Mouse (Mus musculus): ENCODE measurements around the gene Pdzd9.

Gene Pdzd9

DNA sequence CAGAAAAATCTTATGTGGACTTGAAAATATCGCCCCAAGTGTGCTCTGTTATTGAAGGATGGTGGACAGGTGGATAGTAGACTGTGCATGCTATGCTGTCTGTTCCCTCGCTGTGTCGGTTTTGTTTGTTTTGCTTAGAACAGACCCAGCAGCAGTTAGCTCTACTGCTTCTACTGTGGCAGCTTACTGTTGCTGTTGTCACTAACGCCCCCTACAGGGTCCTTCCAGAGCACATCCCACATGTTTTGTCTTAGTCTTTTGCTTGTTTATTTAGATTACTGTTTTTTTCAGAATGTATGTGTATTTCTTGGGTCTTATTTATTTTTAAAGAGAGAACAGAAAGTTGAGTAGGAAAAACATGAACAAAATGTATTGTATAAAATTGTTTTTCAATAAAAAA lies 26.9 kb downstream of the Pdzd9 start:
- ATAC-seq (ENCODE audit: insufficient number of reproducible peaks, low FRiP score, low TSS enrichment) = no peak

GRCm38 (mm10) chr7:120635821-120636220 lies 34.3 kb downstream of the Pdzd9 start:
- no peak for ATAC-seq (ENCODE audit: insufficient number of reproducible peaks, low FRiP score, low TSS enrichment)

DNA sequence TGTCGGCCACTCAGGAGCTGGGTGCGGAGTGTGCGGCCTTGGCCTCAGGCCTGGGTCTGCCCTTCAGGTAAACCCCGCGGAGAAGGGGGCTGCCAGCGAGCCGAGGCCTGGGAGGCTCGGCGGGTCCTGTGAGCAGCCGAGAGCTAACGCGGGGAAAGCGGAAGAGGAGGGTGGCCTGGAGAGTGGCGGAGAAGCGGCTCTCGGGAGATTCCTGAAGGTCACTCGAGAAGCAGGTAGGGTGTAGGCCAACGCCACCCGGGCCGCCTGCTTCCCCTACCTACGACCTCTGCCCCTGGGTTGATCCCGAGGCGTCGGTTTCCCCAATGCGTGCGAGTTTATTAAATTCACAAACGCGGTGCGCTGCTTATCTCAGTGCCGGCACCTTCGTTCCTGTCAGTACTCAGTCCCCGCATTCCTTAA lies 34.8 kb downstream of the Pdzd9 start:
- ATAC-seq (ENCODE audit: insufficient number of reproducible peaks, low FRiP score, low TSS enrichment) = no peak

DNA sequence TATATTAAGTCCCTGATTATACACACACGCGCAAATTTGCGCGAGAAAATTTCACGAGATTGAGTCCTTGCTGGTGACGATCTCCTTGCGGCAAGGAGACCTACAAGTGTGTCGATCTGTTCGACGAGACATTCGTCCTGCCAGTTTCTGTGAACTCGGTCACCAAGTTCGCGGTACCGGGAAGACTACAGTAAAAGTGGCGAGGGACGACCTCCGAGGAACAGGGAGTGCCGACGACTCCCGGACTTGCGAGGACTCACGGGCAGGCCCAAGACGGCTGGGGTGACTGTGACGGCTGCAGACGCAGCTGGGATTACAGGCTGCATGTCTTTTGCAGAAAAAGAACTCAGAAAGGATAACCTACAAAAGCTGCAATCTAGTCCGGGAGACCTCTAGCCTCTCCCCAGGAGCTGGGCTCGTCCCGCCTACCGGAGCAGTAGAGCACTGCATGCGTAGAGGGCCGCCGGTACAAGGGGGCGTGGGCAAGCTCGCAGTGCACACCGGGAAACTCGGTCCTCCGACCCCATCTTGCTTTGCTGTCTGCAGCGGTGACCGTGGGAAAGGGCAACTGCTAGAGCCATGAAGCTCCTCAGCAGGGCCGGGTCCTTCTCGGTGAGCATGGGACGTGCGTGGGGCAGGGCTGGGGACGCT lies 35.3 kb downstream of the Pdzd9 start, which contains the start of gene Uqcrc2:
TSS of gene Uqcrc2 (plus strand) at position 466 of the 651 bp plus-strand sequence.
- peak; percentile 99 for ATAC-seq (ENCODE audit: insufficient number of reproducible peaks, low FRiP score, low TSS enrichment)

DNA sequence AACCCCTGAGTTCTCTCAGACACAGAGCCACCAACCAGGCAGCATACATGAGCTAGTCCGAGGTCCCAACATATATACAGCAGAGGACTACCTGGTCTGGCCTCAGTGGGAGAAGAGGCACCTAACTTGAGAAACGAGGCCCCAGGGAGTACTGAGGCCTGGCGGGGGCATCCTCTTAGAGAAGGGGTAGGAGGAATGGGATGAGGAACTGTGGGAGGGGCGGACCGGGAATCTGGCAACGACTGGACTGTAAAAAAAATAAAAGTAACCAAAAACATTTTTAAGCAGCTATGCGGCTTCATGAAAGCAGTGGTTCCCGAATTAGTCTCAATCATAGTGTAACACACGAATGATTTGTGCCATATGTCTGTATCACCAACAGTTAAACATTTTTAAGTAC lies 35.8 kb downstream of the Pdzd9 start:
- no peak for ATAC-seq (ENCODE audit: insufficient number of reproducible peaks, low FRiP score, low TSS enrichment)

- no peak for ATAC-seq (ENCODE audit: insufficient number of reproducible peaks, low FRiP score, low TSS enrichment)
These were observed 37.6 kb downstream of the Pdzd9 start for GRCm38 (mm10) chr7:120632518-120632917.

DNA sequence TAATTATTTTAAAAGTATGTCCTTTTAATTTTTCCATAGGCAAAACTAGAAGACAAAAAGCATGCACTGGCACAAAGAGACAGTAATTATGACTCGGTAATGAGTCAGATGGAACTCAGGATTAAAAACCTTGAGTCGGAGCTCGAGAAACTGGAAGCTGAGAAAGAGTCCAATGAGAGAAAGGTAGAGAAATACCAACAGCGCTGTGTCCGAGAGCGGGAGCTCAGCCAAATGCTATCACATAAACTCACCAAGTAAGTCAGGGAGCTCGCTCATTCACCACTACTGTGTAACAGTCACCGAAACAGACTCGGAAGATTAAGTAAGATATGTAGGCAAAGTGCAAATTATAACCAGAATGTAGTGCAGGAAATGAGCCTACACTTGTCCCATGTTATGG lies 49.3 kb downstream of the Pdzd9 start:
- no peak for ATAC-seq (ENCODE audit: insufficient number of reproducible peaks, low FRiP score, low TSS enrichment)

DNA sequence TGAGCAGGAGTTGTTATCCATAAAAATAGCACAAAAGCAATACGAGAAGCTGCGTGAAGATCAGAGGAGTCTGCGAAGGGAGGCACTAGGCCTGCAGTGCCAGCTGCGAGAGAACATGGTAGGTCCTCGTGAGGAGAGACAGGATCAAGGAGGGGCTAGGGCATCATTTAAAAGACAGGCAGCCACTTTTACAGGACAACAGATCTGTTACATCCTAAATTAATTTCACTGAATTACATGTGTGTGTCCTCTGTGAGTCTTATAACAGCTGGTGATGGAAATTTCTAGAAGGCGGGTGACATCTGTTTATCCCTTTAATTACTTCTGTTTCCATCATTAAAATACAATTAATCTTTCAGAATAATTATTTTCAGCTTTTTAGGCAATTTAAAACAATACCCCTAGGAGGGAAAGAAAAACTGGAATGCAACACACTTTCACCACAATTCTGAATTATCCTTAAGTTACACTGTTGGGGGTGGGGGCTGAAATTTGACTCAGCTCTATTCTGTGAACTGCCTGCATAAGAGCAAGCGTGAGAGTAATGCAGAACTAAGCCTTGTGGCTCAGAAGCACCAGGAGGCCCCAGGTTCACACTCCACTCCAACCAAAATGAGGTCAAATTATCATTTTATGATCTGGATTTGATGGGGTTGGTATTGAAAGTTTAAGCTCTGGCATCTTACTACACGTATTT lies 49.9 kb downstream of the Pdzd9 start:
- no peak for ATAC-seq (ENCODE audit: insufficient number of reproducible peaks, low FRiP score, low TSS enrichment)
